Mouse (Mus musculus) liver, adult 2 months (tissue): ENCODE results near the gene Gm11567.

Experiments
- CTCF ChIP-seq: fragments of 200-500 bp; IDR thresholded peaks from 2 replicates; pipeline ENCODE4 v1.5.1; 2011; ENCODE audit warnings: low read depth, low read length, control low read depth
- POLR2A ChIP-seq: fragments of 200-500 bp; IDR thresholded peaks from 2 replicates; pipeline ENCODE4 v1.6.1; 2011; ENCODE audit warnings: low read length, control low read depth; ENCODE audit not compliant: insufficient read depth; ENCODE audit errors: extremely low read depth

GRCm38 (mm10) chr11:99837966-99838365 lies 41.0 kb upstream of the Gm11567 start, which contains the start of gene 2300003K06Rik:
- TF ChIP-seq CTCF (no peak), POLR2A (no peak)
